Mouse (Mus musculus): ENCODE data around the gene Selenoo.

GRCm38 (mm10) chr15:89076156-89076731 lies 12.6 kb upstream of the Selenoo start:
- TF ChIP-seq CTCF (IDR thresholded peaks at IDR 0.05; ENCODE audit: low read depth) (no peak), EP300 (optimal IDR thresholded peaks at IDR 0.05) (no peak)

All from stomach, postnatal 0 days (tissue).